Mouse (Mus musculus): Measurements from ENCODE around the gene Cipc. TPM values are rescaled to one million over a fixed set of nuclear protein-coding genes. Genes with fewer than 3 reads are reported as not detected.

The Cipc gene
- polyA plus RNA-seq, 1 experiment from 2014 or later: 18.1 TPM

DNA sequence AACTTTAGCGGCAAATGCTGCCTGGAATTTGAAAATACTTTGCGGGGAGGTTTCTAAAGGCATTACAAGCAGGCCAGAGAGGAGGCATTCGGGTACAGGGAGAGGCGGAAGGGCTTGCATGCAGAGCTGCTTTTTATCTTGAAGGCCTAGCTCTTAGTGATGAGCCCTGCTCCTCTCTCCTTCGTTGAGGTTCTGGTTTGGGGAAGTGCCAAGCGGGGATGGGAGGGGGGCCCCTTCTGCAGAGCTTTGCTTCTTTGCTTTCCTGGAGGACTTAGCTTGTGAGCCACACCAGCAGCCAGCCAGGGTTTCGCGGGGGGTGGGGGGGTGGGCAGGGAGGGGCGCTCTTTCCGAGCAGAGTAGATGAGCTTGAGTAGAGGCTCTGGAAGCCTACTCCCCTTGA lies 28.9 kb downstream of the Cipc start:
- Histone ChIP-seq H3K4me3 (replicated peaks; ENCODE audit: low read length) (no peak overlapping the region), H3K9ac (ENCODE audit: low read length) (no peak overlapping the region), H3K4me1 (ENCODE audit: control insufficient read depth, insufficient read depth, low read length) (peaks cover 36% of the 10 kb centered on the region), H3K4me2 (ENCODE audit: low read depth, low read length) (no peak overlapping the region), H3K27me3 (ENCODE audit: control insufficient read depth, insufficient read depth, low read length) (peaks cover 12% of the 10 kb centered on the region), H3K36me3 (ENCODE audit: control insufficient read depth, insufficient read depth, low read length) (no peaks in the 10 kb centered on the region), H3K27ac (ENCODE audit: low read length) (no peak overlapping the region), H3K9me3 (replicated peaks; ENCODE audit: control insufficient read depth, low read length) (no peaks in the 10 kb centered on the region)
- 55% methylated on average over 10 of the region's 10 CpGs for WGBS
- no peak for ATAC-seq (ENCODE audit: insufficient read depth, low FRiP score)

- Histone ChIP-seq H3K4me2 (ENCODE audit: low read depth, low read length) (no peak overlapping the region), H3K4me3 (replicated peaks; ENCODE audit: low read length) (no peak overlapping the region), H3K36me3 (ENCODE audit: control insufficient read depth, insufficient read depth, low read length) (no peaks in the 10 kb centered on the region), H3K27me3 (ENCODE audit: control insufficient read depth, insufficient read depth, low read length) (peaks cover 17% of the 10 kb centered on the region), H3K9me3 (replicated peaks; ENCODE audit: control insufficient read depth, low read length) (no peaks in the 10 kb centered on the region), H3K27ac (ENCODE audit: low read length) (no peak overlapping the region), H3K9ac (ENCODE audit: low read length) (no peak overlapping the region), H3K4me1 (ENCODE audit: control insufficient read depth, insufficient read depth, low read length) (peaks cover 36% of the 10 kb centered on the region)
- 51% methylated on average over 6 of the region's 6 CpGs for WGBS
- no peak for ATAC-seq (ENCODE audit: insufficient read depth, low FRiP score)
Measured at GRCm38 (mm10) chr12:86976511-86977168, 29.8 kb downstream of the Cipc start.

GRCm38 (mm10) chr12:86977833-86978232 lies 31.0 kb downstream of the Cipc start:
- no peaks in the 10 kb centered on the region for H3K9me3 ChIP-seq (replicated peaks; ENCODE audit: control insufficient read depth, low read length)
- no peak overlapping the region for H3K9ac ChIP-seq (ENCODE audit: low read length)
- peaks cover 25% of the 10 kb centered on the region for H3K27me3 ChIP-seq (ENCODE audit: control insufficient read depth, insufficient read depth, low read length)
- H3K4me2 ChIP-seq (ENCODE audit: low read depth, low read length): peak overlapping the region; percentile 9; the same call in 1 of the 2 replicates
- peaks cover 36% of the 10 kb centered on the region for H3K4me1 ChIP-seq (ENCODE audit: control insufficient read depth, insufficient read depth, low read length)
- 7% methylated on average over 15 of the region's 15 CpGs for WGBS
- H3K27ac ChIP-seq (ENCODE audit: low read length): no peak overlapping the region
- H3K36me3 ChIP-seq (ENCODE audit: control insufficient read depth, insufficient read depth, low read length): no peaks in the 10 kb centered on the region
- no peak overlapping the region for H3K4me3 ChIP-seq (replicated peaks; ENCODE audit: low read length)
- ATAC-seq (ENCODE audit: insufficient read depth, low FRiP score): peak; percentile 37; the same call in 1 of the 2 replicates

DNA sequence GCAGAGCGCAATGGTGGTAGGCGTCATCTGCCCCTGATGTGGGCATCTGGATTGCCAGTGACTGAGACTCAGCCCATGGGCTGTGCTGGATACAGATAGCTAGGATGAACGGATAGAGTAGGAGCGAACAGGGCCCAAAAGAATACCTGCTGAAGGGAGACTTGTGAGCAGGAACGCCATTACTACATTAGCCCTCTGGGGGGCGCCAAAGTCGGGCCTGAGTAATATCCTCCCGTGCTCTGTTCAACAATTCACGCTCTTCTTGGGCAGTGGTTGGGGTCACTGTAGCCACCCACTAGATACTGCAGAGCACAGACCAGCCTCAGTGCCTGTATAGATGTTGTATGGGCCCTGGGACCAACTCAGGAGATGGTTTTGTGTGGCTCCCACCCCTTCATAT lies 34.3 kb downstream of the Cipc start:
- no peak overlapping the region for H3K4me3 ChIP-seq (replicated peaks; ENCODE audit: low read length)
- ATAC-seq (ENCODE audit: insufficient read depth, low FRiP score): no peak
- no peak overlapping the region for H3K27ac ChIP-seq (ENCODE audit: low read length)
- 0 out of 2 replicates have a peak, but pooled peaks cover 7% of the 10 kb centered on the region for H3K4me1 ChIP-seq (ENCODE audit: control insufficient read depth, insufficient read depth, low read length)
- H3K9me3 ChIP-seq (replicated peaks; ENCODE audit: control insufficient read depth, low read length): no peaks in the 10 kb centered on the region
- no peak overlapping the region for H3K4me2 ChIP-seq (ENCODE audit: low read depth, low read length)
- WGBS: 28% methylated on average over 9 of the region's 9 CpGs
- peaks cover 43% of the 10 kb centered on the region for H3K27me3 ChIP-seq (ENCODE audit: control insufficient read depth, insufficient read depth, low read length)
- H3K36me3 ChIP-seq (ENCODE audit: control insufficient read depth, insufficient read depth, low read length): no peaks in the 10 kb centered on the region
- no peak overlapping the region for H3K9ac ChIP-seq (ENCODE audit: low read length)

GRCm38 (mm10) chr12:86983470-86984193 lies 36.8 kb downstream of the Cipc start:
- H3K36me3 ChIP-seq (ENCODE audit: control insufficient read depth, insufficient read depth, low read length): no peaks in the 10 kb centered on the region
- H3K4me1 ChIP-seq (ENCODE audit: control insufficient read depth, insufficient read depth, low read length): no peaks in the 10 kb centered on the region
- H3K4me2 ChIP-seq (ENCODE audit: low read depth, low read length): no peak overlapping the region
- no peak for ATAC-seq (ENCODE audit: insufficient read depth, low FRiP score)
- H3K27me3 ChIP-seq (ENCODE audit: control insufficient read depth, insufficient read depth, low read length): peaks cover 60% of the 10 kb centered on the region
- H3K27ac ChIP-seq (ENCODE audit: low read length): no peak overlapping the region
- H3K9ac ChIP-seq (ENCODE audit: low read length): no peak overlapping the region
- WGBS: 4% methylated on average over 27 of the region's 28 CpGs
- no peaks in the 10 kb centered on the region for H3K9me3 ChIP-seq (replicated peaks; ENCODE audit: control insufficient read depth, low read length)
- H3K4me3 ChIP-seq (replicated peaks; ENCODE audit: low read length): no peak overlapping the region

DNA sequence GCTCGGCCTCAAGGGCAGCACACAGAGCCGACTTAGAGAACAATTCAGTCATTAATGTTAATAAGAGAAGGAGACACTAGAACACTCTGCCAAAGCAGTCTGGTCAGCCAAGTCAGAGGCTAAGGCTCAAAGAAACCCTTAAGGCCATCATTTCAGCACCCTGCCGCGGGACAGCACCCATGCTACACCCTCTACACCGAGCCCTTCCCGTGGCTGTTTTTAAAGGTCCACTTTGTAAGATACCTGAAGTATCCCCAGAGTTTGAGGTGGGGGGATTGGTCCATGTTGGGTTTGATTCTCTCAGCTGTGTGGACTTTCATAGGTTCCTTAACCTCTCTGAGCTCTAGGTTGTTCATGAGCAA lies 37.3 kb downstream of the Cipc start:
- 10% methylated on average over 6 of the region's 6 CpGs for whole genome bisulfite sequencing
- H3K9ac ChIP-seq (ENCODE audit: low read length): no peak overlapping the region
- no peaks in the 10 kb centered on the region for H3K9me3 ChIP-seq (replicated peaks; ENCODE audit: control insufficient read depth, low read length)
- no peak overlapping the region for H3K4me2 ChIP-seq (ENCODE audit: low read depth, low read length)
- no peak for ATAC-seq (ENCODE audit: insufficient read depth, low FRiP score)
- no peaks in the 10 kb centered on the region for H3K36me3 ChIP-seq (ENCODE audit: control insufficient read depth, insufficient read depth, low read length)
- no peaks in the 10 kb centered on the region for H3K4me1 ChIP-seq (ENCODE audit: control insufficient read depth, insufficient read depth, low read length)
- H3K27ac ChIP-seq (ENCODE audit: low read length): no peak overlapping the region
- H3K4me3 ChIP-seq (replicated peaks; ENCODE audit: low read length): no peak overlapping the region
- peaks cover 60% of the 10 kb centered on the region for H3K27me3 ChIP-seq (ENCODE audit: control insufficient read depth, insufficient read depth, low read length)

DNA sequence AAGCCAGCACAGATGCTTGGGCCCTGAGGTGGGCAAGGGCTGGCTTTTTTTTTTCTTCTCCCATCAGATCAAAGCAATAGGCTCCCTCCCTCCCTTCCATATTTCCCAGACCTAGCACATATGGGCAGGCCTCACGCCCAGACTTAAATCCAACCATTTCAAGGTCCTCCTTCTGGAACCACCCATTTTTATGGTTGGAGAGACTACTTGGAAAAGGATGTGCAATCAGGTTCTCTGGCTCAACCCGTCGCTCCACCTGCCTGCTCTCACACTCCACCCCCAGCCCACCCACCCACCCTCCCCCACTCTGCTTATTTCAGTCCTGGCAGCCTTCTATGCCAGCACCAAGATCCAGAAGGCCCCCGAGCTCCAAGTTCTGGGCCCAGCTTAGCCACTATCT lies 39.7 kb downstream of the Cipc start:
- peaks cover 73% of the 10 kb centered on the region for H3K27me3 ChIP-seq (ENCODE audit: control insufficient read depth, insufficient read depth, low read length)
- H3K36me3 ChIP-seq (ENCODE audit: control insufficient read depth, insufficient read depth, low read length): no peaks in the 10 kb centered on the region
- no peak overlapping the region for H3K9ac ChIP-seq (ENCODE audit: low read length)
- H3K4me1 ChIP-seq (ENCODE audit: control insufficient read depth, insufficient read depth, low read length): peaks cover 8% of the 10 kb centered on the region; the same call in 1 of the 2 replicates
- 60% methylated on average over 4 of the region's 4 CpGs for WGBS
- no peak overlapping the region for H3K27ac ChIP-seq (ENCODE audit: low read length)
- H3K4me2 ChIP-seq (ENCODE audit: low read depth, low read length): no peak overlapping the region
- H3K9me3 ChIP-seq (replicated peaks; ENCODE audit: control insufficient read depth, low read length): no peaks in the 10 kb centered on the region
- H3K4me3 ChIP-seq (replicated peaks; ENCODE audit: low read length): no peak overlapping the region
- no peak for ATAC-seq (ENCODE audit: insufficient read depth, low FRiP score)

DNA sequence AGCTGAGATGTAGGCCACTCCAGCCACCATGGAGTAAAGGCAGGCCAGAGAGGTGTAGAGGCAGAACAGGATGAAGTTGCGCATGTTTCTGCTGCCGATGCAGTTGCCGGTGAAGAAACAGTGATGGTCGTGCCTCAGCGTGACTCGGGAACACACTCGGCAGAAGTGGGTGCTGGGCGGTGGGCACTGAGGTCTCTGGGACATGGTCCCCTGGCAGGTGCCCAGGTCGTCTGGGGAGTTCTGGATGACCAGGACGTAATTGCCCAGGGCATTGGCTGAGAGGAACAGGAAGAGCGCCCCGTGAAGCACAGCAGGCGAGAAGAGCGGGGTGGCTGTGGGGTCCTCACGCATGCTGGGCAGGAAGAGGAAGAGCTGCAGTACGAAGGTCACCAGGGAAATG lies 41.4 kb downstream of the Cipc start:
- H3K27me3 ChIP-seq (ENCODE audit: control insufficient read depth, insufficient read depth, low read length): peaks cover 62% of the 10 kb centered on the region
- H3K4me3 ChIP-seq (replicated peaks; ENCODE audit: low read length): no peak overlapping the region
- ATAC-seq (ENCODE audit: insufficient read depth, low FRiP score): no peak
- no peaks in the 10 kb centered on the region for H3K9me3 ChIP-seq (replicated peaks; ENCODE audit: control insufficient read depth, low read length)
- 41% methylated on average over 16 of the region's 16 CpGs for WGBS
- peaks cover 8% of the 10 kb centered on the region; the same call in 1 of the 2 replicates for H3K4me1 ChIP-seq (ENCODE audit: control insufficient read depth, insufficient read depth, low read length)
- no peak overlapping the region for H3K27ac ChIP-seq (ENCODE audit: low read length)
- H3K9ac ChIP-seq (ENCODE audit: low read length): no peak overlapping the region
- H3K36me3 ChIP-seq (ENCODE audit: control insufficient read depth, insufficient read depth, low read length): no peaks in the 10 kb centered on the region
- H3K4me2 ChIP-seq (ENCODE audit: low read depth, low read length): no peak overlapping the region

DNA sequence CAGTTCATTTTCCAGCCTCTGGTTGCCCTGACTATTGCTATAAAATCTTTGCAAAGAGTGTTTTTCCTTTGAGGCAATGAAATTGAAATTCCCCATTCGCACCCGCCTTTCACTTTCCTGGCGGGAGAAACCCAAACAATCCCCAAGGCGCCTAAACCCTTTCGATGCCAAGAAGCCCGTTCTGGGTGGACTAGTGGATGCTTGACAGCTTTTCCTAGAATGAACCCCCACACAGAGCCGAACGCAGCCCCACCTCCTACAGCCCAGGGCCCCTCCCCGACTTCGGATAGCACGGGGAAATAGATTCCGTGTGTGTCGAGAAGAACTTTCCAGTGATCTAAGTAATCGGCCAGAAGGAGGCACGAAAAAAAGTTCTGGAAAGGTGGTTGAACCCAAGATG lies 42.5 kb downstream of the Cipc start:
- Histone ChIP-seq H3K4me2 (ENCODE audit: low read depth, low read length) (no peak overlapping the region), H3K9ac (ENCODE audit: low read length) (no peak overlapping the region), H3K9me3 (replicated peaks; ENCODE audit: control insufficient read depth, low read length) (no peaks in the 10 kb centered on the region), H3K27ac (ENCODE audit: low read length) (no peak overlapping the region), H3K4me1 (ENCODE audit: control insufficient read depth, insufficient read depth, low read length) (peaks cover 8% of the 10 kb centered on the region; the same call in 1 of the 2 replicates), H3K36me3 (ENCODE audit: control insufficient read depth, insufficient read depth, low read length) (no peaks in the 10 kb centered on the region), H3K27me3 (ENCODE audit: control insufficient read depth, insufficient read depth, low read length) (peaks cover 56% of the 10 kb centered on the region), H3K4me3 (replicated peaks; ENCODE audit: low read length) (no peak overlapping the region)
- 7% methylated on average over 15 of the region's 15 CpGs for WGBS
- no peak for ATAC-seq (ENCODE audit: insufficient read depth, low FRiP score)

Data from stomach, embryonic 16.5 days (tissue).